Mouse (Mus musculus) left cerebral cortex, adult 18-20 months (tissue): ENCODE data around the gene Prima1. TPM values are rescaled to one million over a fixed set of nuclear protein-coding genes. Genes with fewer than 3 reads are reported as not detected.
A peak's percentile ranks its signal among the peaks of the same experiment; 100 is the strongest.

Experiments
- DNase-seq, 2 experiments: peaks; one replicate each; pipeline ENCODE4 v3.0.0; 2021 to 2022; ENCODE audit warnings: low spot score in 2 of 2, mixed read lengths in 1 of 2
- total RNA-seq, 2 experiments: library from RNA; stranded (reverse); gene quantifications; 2 replicates each; pipeline ENCODE4 v1.2.3; 2021

Gene Prima1
- total RNA-seq, 2 experiments from 2014 or later: 4.6 to 6.8 TPM

- no peak for DNase-seq
Observed at GRCm38 (mm10) chr12:103226121-103226520, 15.8 kb downstream of the Prima1 start.

GRCm38 (mm10) chr12:103223671-103224070 lies 18.3 kb downstream of the Prima1 start:
- DNase-seq: no peak

DNA sequence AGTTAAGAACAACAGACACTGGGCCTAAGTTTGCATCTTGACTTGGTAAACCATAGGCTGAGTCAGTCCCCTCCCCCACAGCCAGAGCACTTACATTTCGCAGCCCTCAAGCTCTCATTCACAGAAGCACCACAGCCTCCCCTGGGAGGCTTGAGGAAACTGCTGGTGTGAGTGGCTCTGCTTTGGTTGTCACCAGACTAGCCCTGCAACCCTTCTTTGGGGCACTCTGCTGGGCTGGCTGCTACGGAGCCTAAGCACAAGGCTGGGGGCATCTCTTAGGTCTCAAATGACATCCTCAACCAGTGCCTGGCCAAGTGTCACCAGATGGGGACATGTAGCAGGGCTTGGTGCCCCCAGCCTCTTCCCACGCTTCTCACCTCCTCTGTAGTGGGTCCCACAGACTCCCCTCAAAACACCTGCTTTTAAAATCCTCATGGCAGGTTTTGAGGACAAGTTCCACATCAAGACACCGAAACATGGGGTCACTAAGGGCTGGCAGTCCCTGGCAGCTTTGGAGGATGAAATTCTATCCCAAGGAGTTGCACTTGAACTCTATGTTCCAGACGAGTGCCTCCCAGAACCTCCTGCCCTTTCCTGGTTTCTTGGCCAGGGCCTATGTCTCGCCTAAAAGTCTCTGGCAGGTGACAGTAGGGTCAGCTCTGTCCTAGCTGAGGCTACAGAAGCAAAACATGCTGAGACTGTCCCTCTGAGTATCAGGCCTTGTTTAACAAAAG lies 25.9 kb downstream of the Prima1 start:
- no peak for DNase-seq

- no peak for DNase-seq
Observed at GRCm38 (mm10) chr12:103214797-103215196, 27.2 kb downstream of the Prima1 start.

- DNase-seq: no peak
Observed at GRCm38 (mm10) chr12:103214270-103214669, 27.7 kb downstream of the Prima1 start.

- no peak for DNase-seq
Observed at GRCm38 (mm10) chr12:103213591-103213990, 28.4 kb downstream of the Prima1 start.

GRCm38 (mm10) chr12:103211078-103211477 lies 30.9 kb downstream of the Prima1 start:
- peak in 1 of 2 experiments; percentile 25 for DNase-seq

- no peak for DNase-seq
Observed at GRCm38 (mm10) chr12:103209581-103209980, 32.4 kb downstream of the Prima1 start.

GRCm38 (mm10) chr12:103205561-103205960 lies 36.4 kb downstream of the Prima1 start:
- DNase-seq: peak in 1 of 2 experiments; percentile 37

- DNase-seq: no peak
Observed at GRCm38 (mm10) chr12:103202592-103203544, 39.1 kb downstream of the Prima1 start.

DNA sequence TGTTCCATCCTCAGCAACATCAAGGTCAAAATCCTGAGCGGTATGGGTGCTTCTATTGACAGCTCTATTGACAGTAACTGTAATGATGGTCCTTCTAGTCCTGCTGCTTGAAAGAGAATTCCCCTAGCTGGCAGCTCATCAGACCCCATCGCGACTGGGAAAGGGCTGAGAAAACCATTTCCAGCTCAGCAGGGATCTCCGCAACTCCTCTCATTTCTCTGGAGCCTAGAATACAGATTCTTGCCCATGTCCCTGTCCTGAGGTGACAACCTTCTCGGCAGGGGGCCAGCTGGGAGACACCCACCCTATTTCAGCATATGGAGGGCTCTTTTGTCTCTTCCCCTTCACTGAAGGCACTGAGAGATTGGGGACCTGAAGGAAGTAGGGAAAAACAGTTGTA lies 49.0 kb downstream of the Prima1 start:
- no peak for DNase-seq

GRCm38 (mm10) chr12:103189771-103190170 lies 52.2 kb downstream of the Prima1 start:
- DNase-seq: peak; percentile 62 to 81

DNA sequence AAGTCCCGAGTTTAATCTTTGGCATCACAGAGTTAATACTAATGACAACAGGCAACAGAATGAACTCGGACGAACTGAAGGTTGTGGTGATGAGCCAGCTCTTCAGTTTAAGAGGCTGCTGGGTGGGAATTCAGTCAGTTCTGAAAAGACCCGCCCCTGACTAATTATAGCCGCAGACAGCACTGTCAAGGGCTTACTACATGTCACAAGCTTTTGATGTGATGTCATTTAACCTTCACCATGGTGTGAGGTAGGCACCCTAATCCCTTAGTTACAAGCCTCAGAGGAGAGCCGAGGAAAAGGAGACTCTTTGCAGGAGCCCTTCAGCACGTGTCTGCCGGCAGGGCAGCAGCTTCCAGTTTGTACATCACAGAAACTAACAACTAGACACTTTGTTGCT lies 53.7 kb downstream of the Prima1 start:
- DNase-seq: no peak

DNA sequence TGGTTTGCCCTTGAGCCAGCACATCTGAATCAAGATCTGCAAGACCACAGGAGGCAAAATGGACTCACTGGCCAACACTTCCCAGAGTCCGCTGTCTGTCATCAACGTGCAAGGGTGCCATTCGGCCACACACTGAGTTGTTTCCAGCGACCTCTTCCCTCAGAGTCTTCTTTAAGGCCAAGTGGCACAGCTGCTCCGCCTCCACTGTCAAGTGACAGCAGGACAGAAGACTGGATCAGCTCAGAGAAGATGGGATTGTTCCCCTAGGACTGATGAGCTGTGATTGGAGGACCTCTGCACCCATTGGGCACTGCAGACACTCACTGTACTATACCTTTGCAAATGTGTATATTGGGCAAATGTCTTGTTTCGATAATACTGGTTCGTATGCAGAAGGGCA lies 54.9 kb downstream of the Prima1 start:
- no peak for DNase-seq

- DNase-seq: no peak
Observed at GRCm38 (mm10) chr12:103183057-103183456, 58.9 kb downstream of the Prima1 start.

GRCm38 (mm10) chr12:103168892-103169291 lies 73.1 kb downstream of the Prima1 start:
- DNase-seq: no peak

- no peak for DNase-seq
Observed at GRCm38 (mm10) chr12:103164101-103165030, 77.6 kb downstream of the Prima1 start.

- no peak for DNase-seq
Observed at GRCm38 (mm10) chr12:103163596-103163995, 78.4 kb downstream of the Prima1 start.

GRCm38 (mm10) chr12:103160721-103161120 lies 81.2 kb downstream of the Prima1 start:
- no peak for DNase-seq

DNA sequence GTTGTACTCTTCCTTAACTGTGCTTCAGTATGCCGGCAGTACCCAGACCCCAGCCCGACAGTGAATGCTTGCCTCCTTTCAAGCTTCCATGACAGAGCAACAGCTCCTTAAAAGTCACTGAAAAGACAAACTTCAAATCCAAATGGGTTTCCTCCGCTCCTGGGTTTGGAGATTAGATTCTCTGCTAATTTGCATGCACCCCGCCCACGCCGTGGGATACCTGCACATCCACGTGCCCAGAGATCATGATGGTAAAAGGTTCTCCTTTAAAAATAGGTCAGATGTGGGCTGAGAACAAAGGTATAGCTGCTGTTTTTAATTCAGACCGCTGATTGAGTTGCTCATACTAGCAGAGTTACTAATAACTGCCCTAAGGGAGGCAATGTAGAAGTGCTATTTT lies 82.9 kb downstream of the Prima1 start:
- DNase-seq: no peak
